Mouse (Mus musculus): Measurements from ENCODE around the gene Col13a1. TPM values are rescaled to one million over a fixed set of nuclear protein-coding genes. Genes with fewer than 3 reads are reported as not detected.

The Col13a1 gene
- polyA plus RNA-seq, 1 experiment from 2014 or later = not detected

DNA sequence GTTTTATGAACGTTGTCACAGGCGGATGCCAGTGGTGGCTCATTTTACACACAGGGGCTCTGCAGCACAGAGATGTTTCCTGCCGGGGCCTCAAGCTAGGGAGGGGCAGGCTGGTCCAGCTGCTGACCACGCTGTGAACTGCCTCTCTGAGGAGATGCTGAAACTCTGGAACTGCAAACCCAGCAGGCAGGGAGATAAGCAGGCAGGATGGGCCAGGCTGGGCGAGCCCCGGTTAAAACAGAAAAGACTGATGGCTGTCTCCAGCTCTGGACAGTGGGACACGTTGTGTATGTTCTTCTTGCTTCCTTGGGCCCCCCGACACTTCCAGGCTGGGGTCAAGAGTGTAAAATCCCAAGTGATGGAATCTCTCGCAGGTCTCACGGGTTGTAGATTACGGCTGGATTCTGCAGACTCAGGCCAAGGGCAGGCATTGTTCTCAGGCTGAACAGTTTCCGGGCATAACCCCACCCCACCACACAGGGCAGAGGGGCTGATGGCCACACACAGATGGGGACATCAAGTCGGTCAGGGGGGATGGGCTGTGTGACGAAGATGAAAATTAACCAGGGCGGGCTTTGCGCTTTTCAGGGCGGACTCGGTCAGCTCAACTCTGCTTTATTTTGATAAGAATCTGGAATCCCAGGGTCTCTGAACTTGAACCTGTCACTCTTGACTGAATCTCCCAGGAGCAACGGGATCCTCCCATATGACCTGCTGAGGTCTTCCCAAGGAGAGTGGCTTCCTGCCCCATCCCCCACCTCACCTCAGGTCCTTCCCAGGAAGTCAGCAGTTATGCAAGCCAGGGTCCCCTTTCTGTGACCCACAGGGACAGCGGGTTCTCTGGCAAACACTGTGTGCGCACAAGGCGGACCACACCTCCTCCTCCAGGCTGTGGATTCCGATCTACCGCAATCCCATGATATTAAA is 49.9 kb downstream of the Col13a1 start:
- DNase-seq (ENCODE audit: low read depth, low spot score) = no peak
- CTCF ChIA-PET = no interaction called here
- in situ Hi-C loops (cut with MboI; ENCODE audit: low pct_unique_long_range_greater_than_20kb) = no loop called here
- POLR2A ChIA-PET = no interaction called here
- TF ChIP-seq CTCF (IDR thresholded peaks at IDR 0.05) = no peak
- ATAC-seq = no peak
- H3K27me3 ChIP-seq = peaks cover 15% of the 10 kb centered on the region

DNA sequence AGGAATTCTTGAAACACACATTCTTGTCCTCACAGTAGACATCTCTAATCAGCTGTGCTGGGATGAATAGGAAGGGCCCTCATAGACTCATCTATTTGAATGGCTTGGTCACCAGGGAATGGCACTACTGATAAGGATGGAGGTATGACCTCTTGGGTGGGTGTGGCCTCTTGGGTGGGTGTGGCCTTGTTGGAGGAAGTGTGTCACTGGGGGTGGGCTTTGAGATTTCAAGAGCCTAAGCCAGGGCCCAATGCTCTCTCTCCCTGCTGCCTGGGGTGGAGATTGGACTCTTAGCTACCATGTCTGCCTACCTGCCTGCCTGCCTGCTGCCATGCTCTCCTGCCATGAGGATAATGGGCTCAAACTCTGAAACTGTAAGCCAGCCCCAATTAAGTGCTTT is 53.2 kb downstream of the Col13a1 start:
- ATAC-seq = no peak
- H3K27me3 ChIP-seq = peaks cover 15% of the 10 kb centered on the region
- CTCF ChIA-PET = no interaction called here
- TF ChIP-seq CTCF (IDR thresholded peaks at IDR 0.05) = no peak
- no peak for DNase-seq (ENCODE audit: low read depth, low spot score)
- POLR2A ChIA-PET = no interaction called here
- in situ Hi-C loops (cut with MboI; ENCODE audit: low pct_unique_long_range_greater_than_20kb) = no loop called here

- ATAC-seq = no peak
- H3K27me3 ChIP-seq = peaks cover 23% of the 10 kb centered on the region
- POLR2A ChIA-PET = interaction anchor here (0.6 to 0.7 kb wide), 2 partner anchors 240 to 663 kb away, joined by 5 read pairs; no protein-coding TSS in a partner anchor
- in situ Hi-C loops (cut with MboI; ENCODE audit: low pct_unique_long_range_greater_than_20kb) = no loop called here
- CTCF ChIA-PET = no interaction called here
- TF ChIP-seq CTCF (IDR thresholded peaks at IDR 0.05) = no peak
- DNase-seq (ENCODE audit: low read depth, low spot score) = no peak
Measured at GRCm38 (mm10) chr10:61920655-61921365, 58.1 kb downstream of the Col13a1 start.

- no peak for ATAC-seq
- DNase-seq (ENCODE audit: low read depth, low spot score) = no peak
- in situ Hi-C loops (cut with MboI; ENCODE audit: low pct_unique_long_range_greater_than_20kb) = no loop called here
- H3K27me3 ChIP-seq = peaks cover 23% of the 10 kb centered on the region
- ChIA-PET CTCF (no interaction called here), POLR2A (no interaction called here)
- no peak for TF ChIP-seq CTCF (IDR thresholded peaks at IDR 0.05)
Measured at GRCm38 (mm10) chr10:61919924-61920654, 58.8 kb downstream of the Col13a1 start.

- ChIA-PET POLR2A (no interaction called here), CTCF (no interaction called here)
- ATAC-seq (no peak), DNase-seq (ENCODE audit: low read depth, low spot score) (no peak)
- peaks cover 23% of the 10 kb centered on the region for H3K27me3 ChIP-seq
- in situ Hi-C loops (cut with MboI; ENCODE audit: low pct_unique_long_range_greater_than_20kb) = no loop called here
- TF ChIP-seq CTCF (IDR thresholded peaks at IDR 0.05) = no peak
Measured at GRCm38 (mm10) chr10:61919496-61919895, 59.4 kb downstream of the Col13a1 start.

GRCm38 (mm10) chr10:61917066-61917465 is 61.8 kb downstream of the Col13a1 start:
- ATAC-seq = no peak
- ChIA-PET CTCF (interaction anchor here (0.9 kb wide), 1 partner anchor 134 kb away, joined by 3 read pairs; no protein-coding TSS in a partner anchor), POLR2A (interaction anchor here (0.6 kb wide), 1 partner anchor 1004 kb away, joined by 4 read pairs; no protein-coding TSS in a partner anchor)
- H3K27me3 ChIP-seq = peaks cover 12% of the 10 kb centered on the region
- in situ Hi-C loops (cut with MboI; ENCODE audit: low pct_unique_long_range_greater_than_20kb) = no loop called here
- no peak for TF ChIP-seq CTCF (IDR thresholded peaks at IDR 0.05)
- no peak for DNase-seq (ENCODE audit: low read depth, low spot score)

- in situ Hi-C loops (cut with MboI; ENCODE audit: low pct_unique_long_range_greater_than_20kb) = no loop called here
- CTCF ChIA-PET = no interaction called here
- H3K27me3 ChIP-seq = peaks cover 12% of the 10 kb centered on the region
- no peak for TF ChIP-seq CTCF (IDR thresholded peaks at IDR 0.05)
- no peak for ATAC-seq
- POLR2A ChIA-PET = no interaction called here
- DNase-seq (ENCODE audit: low read depth, low spot score) = no peak
Measured at GRCm38 (mm10) chr10:61911770-61912169, 67.1 kb downstream of the Col13a1 start.

DNA sequence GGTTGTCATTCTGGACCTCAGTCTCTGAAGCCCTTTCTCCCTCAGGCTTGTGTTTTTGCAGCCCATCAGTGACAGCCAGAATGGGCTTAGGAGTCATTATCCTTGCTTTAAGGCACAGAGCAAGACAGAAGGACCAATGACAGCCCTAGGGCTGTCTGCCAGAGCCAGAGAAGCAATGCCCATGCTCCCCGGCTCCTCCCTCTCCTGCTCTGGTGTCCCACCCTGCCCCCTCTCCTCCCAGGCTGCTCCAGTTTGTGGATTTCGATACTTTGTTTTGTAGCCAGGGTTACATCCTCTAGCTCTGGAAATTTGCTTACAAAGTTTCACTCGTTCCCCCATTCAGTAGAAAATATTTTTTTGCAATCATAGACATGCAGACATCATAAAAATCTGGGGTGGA is 69.9 kb downstream of the Col13a1 start:
- ChIA-PET CTCF (no interaction called here), POLR2A (no interaction called here)
- no peak for DNase-seq (ENCODE audit: low read depth, low spot score)
- H3K27me3 ChIP-seq = peaks cover 12% of the 10 kb centered on the region
- no peak for ATAC-seq
- TF ChIP-seq CTCF (IDR thresholded peaks at IDR 0.05) = no peak
- in situ Hi-C loops (cut with MboI; ENCODE audit: low pct_unique_long_range_greater_than_20kb) = no loop called here

GRCm38 (mm10) chr10:61906226-61906625 is 72.7 kb downstream of the Col13a1 start:
- ATAC-seq (no peak), DNase-seq (ENCODE audit: low read depth, low spot score) (no peak)
- in situ Hi-C loops (cut with MboI; ENCODE audit: low pct_unique_long_range_greater_than_20kb) = no loop called here
- TF ChIP-seq CTCF (IDR thresholded peaks at IDR 0.05) = no peak
- ChIA-PET CTCF (interaction anchor here (1.3 kb wide), 1 partner anchor 8 kb away, joined by 3 read pairs; no protein-coding TSS in a partner anchor), POLR2A (no interaction called here)
- H3K27me3 ChIP-seq = peaks cover 17% of the 10 kb centered on the region

DNA sequence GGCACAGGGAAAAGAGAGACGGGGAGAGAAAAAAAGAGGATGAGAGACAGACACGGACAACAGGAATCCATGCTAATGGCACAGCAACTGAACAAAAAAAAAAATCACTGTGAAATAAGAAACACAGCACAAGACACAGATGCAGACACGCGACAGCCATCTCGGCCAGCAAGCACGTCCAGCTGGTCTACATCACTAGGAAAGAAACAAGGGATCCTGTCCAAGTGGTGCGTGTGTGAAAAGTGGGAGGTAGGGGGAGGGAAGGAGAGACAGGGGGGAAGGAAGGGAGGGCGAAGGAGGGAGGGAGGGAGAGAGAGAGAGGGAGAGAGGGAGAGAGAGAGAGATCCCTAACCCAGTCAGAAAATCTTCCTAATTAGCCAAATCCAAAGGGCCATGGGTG is 73.6 kb downstream of the Col13a1 start:
- no peak for ATAC-seq
- no peak for DNase-seq (ENCODE audit: low read depth, low spot score)
- H3K27me3 ChIP-seq = peaks cover 9% of the 10 kb centered on the region
- in situ Hi-C loops (cut with MboI; ENCODE audit: low pct_unique_long_range_greater_than_20kb) = no loop called here
- ChIA-PET CTCF (no interaction called here), POLR2A (no interaction called here)
- TF ChIP-seq CTCF (IDR thresholded peaks at IDR 0.05) = no peak
